Mouse (Mus musculus) cerebellum, adult 2 months (tissue): Measurements from ENCODE around the gene Tgtp2. TPM values are rescaled to one million over a fixed set of nuclear protein-coding genes. Genes with fewer than 3 reads are reported as not detected.
"Not testable (repeated sequence)": the region's sequence is repeated elsewhere in the genome, so short reads cannot be mapped to it uniquely, and the experiment has no call there.

Experiments used
- DNase-seq, 2 experiments: peaks; one replicate each; pipeline ENCODE4 v3.0.0; 2021
- H3K27ac ChIP-seq: fragments of 200-500 bp; 2 replicates; pipeline ENCODE4 v1.5.1; 2012; ENCODE audit warnings: low read length, control low read depth, inconsistent platforms; ENCODE audit not compliant: insufficient read depth
- H3K27me3 ChIP-seq: fragments of 200-500 bp; 2 replicates; pipeline ENCODE4 v1.6.1; 2012; ENCODE audit warnings: inconsistent platforms, mild to moderate bottlenecking, low read length, moderate library complexity; ENCODE audit not compliant: control insufficient read depth, insufficient read depth
- H3K4me1 ChIP-seq: fragments of 200-500 bp; 2 replicates; pipeline ENCODE4 v1.6.1; 2011; ENCODE audit warnings: low read length; ENCODE audit not compliant: control insufficient read depth, insufficient read depth
- H3K4me3 ChIP-seq: fragments of 200-500 bp; replicated peaks from 2 replicates; pipeline ENCODE3; 2011; ENCODE audit warnings: mild to moderate bottlenecking, low read depth, low read length, control low read depth; ENCODE audit not compliant: insufficient read depth
- CTCF ChIP-seq: fragments of 200-500 bp; IDR thresholded peaks from 2 replicates; pipeline ENCODE4 v1.5.1; 2011; ENCODE audit warnings: low read depth, mild to moderate bottlenecking, control low read depth, low read length, moderate library complexity, borderline replicate concordance; ENCODE audit not compliant: insufficient read depth
- POLR2A ChIP-seq: fragments of 200-500 bp; IDR thresholded peaks from 2 replicates; pipeline ENCODE4 v1.6.1; 2011; ENCODE audit warnings: low read length, control low read depth, borderline replicate concordance; ENCODE audit not compliant: insufficient read depth
- WGBS: fragments of 180-500 bp; shearing (Covaris S2); methylation state at CpG from one replicate; pipeline ENCODE4 v1.1.7; 2018; 5-methylcytosine and 5-hydroxymethylcytosine counted together
- polyA plus RNA-seq: library from polyadenylated mRNA; depleted of rRNA; stranded (reverse); fragments of >200 nt; gene quantifications from 2 replicates; pipeline ENCODE4 v1.2.3, GENCODE M21; 2012

Tgtp2 gene
- polyA plus RNA-seq, 1 experiment: 2.3 TPM

DNA sequence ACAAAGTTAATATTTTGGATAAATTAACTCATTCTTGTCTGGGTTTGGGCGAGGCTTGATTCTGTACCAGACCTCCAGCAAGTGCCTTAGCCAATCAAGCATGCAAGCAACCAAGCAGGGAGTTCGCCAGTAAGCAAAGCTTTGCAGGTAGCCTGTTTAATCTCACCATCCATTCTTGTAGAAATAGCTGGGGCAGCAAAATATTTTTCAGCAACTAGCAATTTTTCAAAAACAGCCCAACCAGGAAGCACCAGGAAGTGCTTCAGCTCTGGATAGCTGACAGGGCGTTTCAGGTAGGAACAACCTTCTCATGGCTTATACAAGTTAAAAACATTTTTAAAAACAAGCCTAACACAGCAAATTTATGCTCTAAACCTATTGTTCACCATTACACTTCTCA is 17.9 kb upstream of the Tgtp2 start:
- Histone ChIP-seq H3K4me1 (no peaks in the 10 kb centered on the region), H3K4me3 (no peak overlapping the region), H3K27ac (no peak overlapping the region), H3K27me3 (no peaks in the 10 kb centered on the region)
- WGBS: 68% methylated on average over 3 of the region's 3 CpGs
- no peak for TF ChIP-seq CTCF
- TF ChIP-seq POLR2A: no peak
- no peak for DNase-seq

DNA sequence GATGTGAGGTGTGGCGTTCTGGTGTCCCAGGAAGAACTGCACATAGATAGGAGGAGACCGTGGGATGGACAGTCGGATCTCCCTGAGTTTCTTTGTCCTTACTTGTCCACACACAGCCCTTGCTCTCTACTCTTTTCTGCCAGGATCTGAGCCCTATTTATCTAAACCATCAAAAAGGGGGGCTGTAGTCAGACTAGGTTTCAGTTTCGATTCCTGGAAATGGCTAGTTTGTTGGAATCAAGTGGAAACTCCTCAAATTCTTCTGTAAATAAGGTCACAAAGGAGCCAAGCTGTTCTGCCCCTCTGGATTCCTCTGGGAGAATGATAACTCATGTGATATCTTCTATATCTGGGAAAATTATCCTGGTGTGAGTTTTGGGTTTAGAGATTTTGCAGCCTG is 17.4 kb upstream of the Tgtp2 start:
- 79% methylated on average over 4 of the region's 4 CpGs for WGBS
- DNase-seq: no peak
- no peaks in the 10 kb centered on the region for H3K4me1 ChIP-seq
- H3K27ac ChIP-seq: no peak overlapping the region
- no peak for TF ChIP-seq CTCF
- TF ChIP-seq POLR2A: no peak
- no peaks in the 10 kb centered on the region for H3K27me3 ChIP-seq
- H3K4me3 ChIP-seq: no peak overlapping the region

DNA sequence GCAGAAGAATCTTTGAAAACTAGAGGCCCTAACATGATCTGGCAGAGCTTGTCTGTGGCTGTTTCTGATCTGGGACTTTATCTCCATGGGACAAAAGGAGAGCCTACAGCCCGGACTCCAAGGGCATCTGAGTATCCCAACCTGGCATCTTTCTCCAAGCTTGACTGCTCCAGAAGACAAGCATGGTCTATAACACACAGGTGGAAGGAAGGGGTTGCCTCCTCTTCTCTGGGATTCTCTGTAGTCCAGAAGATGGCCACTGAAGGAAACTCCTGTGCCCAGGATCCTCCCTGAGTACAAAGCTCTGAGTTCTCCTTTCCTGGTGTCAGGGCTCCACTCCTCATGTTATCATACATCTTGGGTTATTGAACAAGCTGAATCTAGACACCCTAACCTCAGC is 16.6 kb upstream of the Tgtp2 start:
- no peak overlapping the region for H3K4me3 ChIP-seq
- WGBS: 63% methylated on average over 1 of the region's 1 CpGs
- no peaks in the 10 kb centered on the region for H3K4me1 ChIP-seq
- DNase-seq: no peak
- no peak overlapping the region for H3K27ac ChIP-seq
- no peaks in the 10 kb centered on the region for H3K27me3 ChIP-seq
- TF ChIP-seq CTCF (no peak), POLR2A (no peak)

DNA sequence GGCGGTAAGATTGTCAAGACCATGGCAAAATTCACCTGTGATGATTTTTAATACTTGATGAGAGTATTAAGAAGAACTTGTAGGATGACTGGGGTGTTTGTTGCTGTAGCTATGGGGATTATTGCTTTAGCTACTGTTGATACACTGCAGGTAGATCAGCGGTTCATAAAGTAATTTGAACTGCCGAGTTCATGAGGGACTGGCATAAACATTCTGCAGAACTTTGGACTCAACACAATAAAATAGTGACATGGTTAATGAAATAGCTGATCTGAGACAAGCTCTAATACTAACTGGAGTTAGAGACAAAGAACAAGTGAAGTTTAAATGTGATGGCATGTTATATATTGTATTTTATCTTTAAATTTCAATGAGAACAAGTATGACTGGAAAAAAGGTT is 14.7 kb upstream of the Tgtp2 start:
- 88% methylated on average over 3 of the region's 3 CpGs for WGBS
- no peaks in the 10 kb centered on the region for H3K4me1 ChIP-seq
- no peak for DNase-seq
- H3K27ac ChIP-seq: no peak overlapping the region
- no peak for TF ChIP-seq CTCF
- no peak for TF ChIP-seq POLR2A
- H3K4me3 ChIP-seq: no peak overlapping the region
- H3K27me3 ChIP-seq: no peaks in the 10 kb centered on the region

DNA sequence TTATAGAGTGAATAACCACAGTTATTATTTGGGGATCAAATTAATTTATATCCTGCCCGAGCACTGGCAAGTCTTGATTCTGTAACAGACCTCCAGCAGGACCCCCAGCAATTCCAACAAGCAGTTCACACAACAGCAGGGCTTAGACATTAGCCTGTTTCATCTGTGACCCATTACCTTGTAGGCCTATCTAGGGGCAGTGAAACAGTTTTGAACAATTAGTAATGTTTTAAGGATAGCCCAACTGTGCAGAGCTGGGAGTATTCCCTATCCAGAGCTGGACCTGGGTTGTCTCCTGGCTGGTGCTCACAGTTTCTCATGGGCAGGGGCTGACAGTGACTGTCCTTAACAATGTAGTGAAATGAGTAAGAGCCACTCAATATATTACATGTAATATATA is 13.0 kb upstream of the Tgtp2 start:
- no peak overlapping the region for H3K27ac ChIP-seq
- H3K4me3 ChIP-seq: no peak overlapping the region
- DNase-seq: no peak
- TF ChIP-seq POLR2A: no peak
- no peak for TF ChIP-seq CTCF
- WGBS: 77% methylated on average over 1 of the region's 1 CpGs
- H3K27me3 ChIP-seq: no peaks in the 10 kb centered on the region
- no peaks in the 10 kb centered on the region for H3K4me1 ChIP-seq

DNA sequence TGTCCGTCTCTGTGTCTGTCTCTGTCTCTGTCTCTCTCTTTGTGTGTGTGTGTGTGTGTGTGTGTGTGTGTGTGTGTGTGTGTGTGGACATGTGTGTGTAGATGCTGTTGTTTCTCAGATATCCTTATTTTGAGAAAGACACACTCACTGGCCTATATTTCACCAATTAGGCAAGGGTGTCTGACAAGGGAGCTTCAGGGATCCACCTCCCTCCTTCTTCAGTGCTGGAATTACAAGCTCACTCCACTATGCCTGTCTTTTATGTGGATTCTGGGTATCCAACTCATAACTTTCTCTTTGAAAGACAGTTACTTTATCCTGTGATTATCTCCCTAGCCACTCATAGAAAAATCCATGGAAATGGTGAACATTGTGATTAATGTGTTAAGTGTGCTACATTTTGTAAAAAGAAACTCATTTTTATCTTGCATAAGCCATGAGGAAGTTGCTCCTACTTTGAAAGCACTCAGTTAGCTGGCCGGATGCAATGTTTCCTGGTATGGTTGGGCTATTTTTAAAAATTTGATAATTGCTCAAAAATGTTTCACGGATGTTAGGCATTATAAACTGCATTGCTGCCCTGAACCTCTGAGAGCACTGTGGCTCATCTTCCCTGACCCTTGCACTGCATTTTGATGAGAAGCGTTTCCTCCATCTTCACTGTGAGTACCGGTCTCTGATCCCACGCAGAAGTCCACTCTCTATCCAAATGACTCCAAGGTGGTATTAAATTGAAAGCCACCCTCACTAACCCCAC is 12.2 kb upstream of the Tgtp2 start, which contains the start of gene Ifi47:
TSS of gene Ifi47 (plus strand) at position 587 of the 757 bp plus-strand sequence.
- not testable (repeated sequence) for DNase-seq, H3K4me3 ChIP-seq, H3K27me3 ChIP-seq, H3K4me1 ChIP-seq, H3K27ac ChIP-seq
- whole genome bisulfite sequencing: 74% methylated on average over 6 of the region's 6 CpGs

DNA sequence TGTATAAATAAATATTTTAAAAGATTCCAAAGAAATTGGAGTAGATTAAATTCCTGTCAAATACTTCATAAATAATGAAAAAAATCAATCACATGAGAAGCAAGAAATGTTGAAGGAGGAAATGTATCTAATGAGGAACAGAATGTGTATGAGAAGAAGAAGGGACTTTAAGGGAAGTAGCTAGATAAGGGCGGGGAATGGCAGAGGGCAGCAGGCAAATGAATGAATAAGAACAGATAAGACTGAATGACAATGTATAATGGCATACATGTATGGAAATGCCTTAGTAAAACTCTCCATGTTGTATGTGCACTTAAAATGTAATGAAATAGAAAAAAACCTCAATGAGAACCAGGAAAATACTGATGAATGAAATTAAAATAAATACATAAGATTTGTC is 4.4 kb upstream of the Tgtp2 start:
- WGBS: 96% methylated on average over 1 of the region's 1 CpGs
- no peak overlapping the region for H3K4me3 ChIP-seq
- DNase-seq: no peak

DNA sequence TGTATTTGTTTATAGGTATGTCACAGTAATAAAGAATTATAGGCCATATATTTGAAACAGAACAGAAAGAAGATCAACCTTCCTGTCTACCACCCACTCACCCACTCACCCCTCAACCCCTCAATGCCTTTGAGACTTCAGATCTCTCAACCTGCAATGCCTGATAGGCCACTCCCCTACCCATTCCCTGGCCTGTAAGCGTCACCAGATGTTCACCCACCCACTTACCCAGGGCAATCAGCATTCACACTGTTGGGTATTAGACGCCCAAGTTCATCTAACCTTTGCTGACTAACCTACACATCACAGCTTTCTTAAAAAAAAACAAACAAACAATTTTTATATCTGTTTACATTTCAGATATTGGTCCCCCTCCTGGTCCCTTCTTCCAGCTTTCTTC is 2.1 kb downstream of the Tgtp2 start:
- H3K27me3 ChIP-seq, H3K4me3 ChIP-seq, H3K4me1 ChIP-seq, H3K27ac ChIP-seq, DNase-seq: not testable (repeated sequence)
- WGBS: 81% methylated on average over 2 of the region's 2 CpGs

More for the DNA sequence above, 4.4 kb upstream of the Tgtp2 start:
- no peaks in the 10 kb centered on the region for H3K27me3 ChIP-seq
- H3K4me1 ChIP-seq: no peaks in the 10 kb centered on the region
- no peak for TF ChIP-seq CTCF
- TF ChIP-seq POLR2A: no peak
- H3K27ac ChIP-seq: no peak overlapping the region

DNA sequence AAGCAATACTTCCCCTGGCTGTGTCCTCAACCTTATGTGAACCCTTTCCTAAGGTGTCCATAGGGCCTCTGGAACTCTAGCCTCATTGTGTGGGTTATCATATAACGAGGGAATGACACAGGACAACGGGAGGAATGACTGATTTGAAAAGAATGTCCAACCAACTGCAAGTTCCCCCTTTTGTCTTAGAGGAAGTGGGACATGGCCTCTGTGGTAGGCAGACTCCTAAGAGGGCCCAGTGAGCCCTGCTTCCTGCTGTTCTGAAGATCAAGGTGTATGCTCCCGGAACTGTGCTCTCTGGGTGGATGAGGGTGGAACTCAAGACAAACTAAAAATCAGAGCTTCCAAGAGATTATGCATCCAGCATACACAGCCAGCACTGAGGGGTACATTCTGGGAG is 3.9 kb downstream of the Tgtp2 start:
- DNase-seq, H3K27me3 ChIP-seq, H3K4me1 ChIP-seq, H3K27ac ChIP-seq, H3K4me3 ChIP-seq: not testable (repeated sequence)
- WGBS: 77% methylated on average over 2 of the region's 3 CpGs

DNA sequence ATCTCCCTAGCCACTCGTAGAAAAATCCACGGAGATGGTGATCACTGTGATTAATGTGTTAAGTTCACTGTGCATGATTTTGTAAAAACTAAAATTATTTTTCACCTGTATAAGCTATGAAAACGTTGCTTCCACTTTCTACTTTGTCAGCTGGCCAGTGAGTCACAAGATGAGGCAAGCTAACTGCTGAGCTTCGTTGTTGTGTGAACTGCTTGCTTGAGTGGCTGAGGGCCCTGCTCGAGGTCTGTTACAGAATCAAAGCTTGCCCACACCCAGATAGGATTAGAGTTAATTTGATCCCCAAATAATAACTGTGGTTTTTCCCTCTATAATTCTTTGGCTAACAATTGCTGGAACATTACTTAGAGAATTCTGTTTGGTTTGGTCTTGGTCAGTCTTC is 12.1 kb downstream of the Tgtp2 start:
- WGBS: no CpG with 5 or more reads among the region's 5 CpGs
- H3K27me3 ChIP-seq, DNase-seq, H3K4me1 ChIP-seq, H3K27ac ChIP-seq, H3K4me3 ChIP-seq: not testable (repeated sequence)

DNA sequence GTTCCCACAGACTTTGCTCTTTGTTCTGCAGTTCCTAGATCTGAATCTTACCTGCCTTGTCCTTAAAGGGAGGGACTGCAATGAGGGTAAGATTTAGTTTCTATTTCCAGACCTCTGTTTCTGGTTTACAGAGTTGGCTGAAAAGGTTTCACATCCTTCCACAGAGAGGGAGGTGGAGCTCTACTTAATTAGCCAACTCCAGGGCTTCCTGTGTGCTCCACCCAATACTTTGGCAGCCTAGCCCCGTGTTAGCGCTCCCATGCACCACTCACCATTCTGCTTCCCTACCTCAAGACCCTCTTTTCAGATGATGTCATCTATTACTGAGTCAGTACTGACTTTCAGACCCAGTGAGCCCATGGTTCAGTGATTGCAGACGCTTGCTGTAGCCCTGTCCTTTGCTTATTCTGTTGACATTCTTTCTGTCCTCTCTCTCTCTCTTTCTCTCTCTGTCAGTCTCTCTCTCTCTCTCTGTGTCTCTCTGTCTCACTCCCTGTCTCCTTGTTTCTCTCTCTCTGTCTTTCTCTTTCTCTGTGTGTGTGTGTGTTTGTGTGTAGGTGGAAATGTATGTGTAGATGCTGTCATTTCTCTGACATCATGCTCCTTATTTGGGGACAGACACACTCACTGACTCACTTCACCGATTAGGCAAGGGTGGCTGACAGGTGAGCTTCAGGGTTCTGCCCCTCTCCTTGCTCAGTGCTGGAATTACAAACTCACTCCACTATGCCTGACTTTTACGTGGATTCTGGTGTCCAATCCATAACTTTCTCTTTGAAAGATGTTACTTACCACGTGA is 12.7 kb downstream of the Tgtp2 start, which contains the start of gene 9930111J21Rik2:
TSS of gene 9930111J21Rik2 (minus strand) at position 150 of the 799 bp plus-strand sequence.
- 78% methylated on average over 1 of the region's 6 CpGs for WGBS
- not testable (repeated sequence) for H3K27ac ChIP-seq, H3K4me3 ChIP-seq, H3K4me1 ChIP-seq, H3K27me3 ChIP-seq, DNase-seq
